Mouse (Mus musculus): Measurements from ENCODE around the gene Asxl1. TPM values are rescaled to one million over a fixed set of nuclear protein-coding genes. Genes with fewer than 3 reads are reported as not detected.

Asxl1 gene
- polyA plus RNA-seq, 2 experiments: 19.4 to 28.5 TPM

GRCm38 (mm10) chr2:153305240-153305639, 40.4 kb upstream of the Asxl1 start:
- no peak for TF ChIP-seq POLR2A (IDR thresholded peaks at IDR 0.05; ENCODE audit: borderline replicate concordance, extremely low read depth, insufficient read depth, insufficient read length)
- no peaks in the 10 kb centered on the region for H3K27me3 ChIP-seq (ENCODE audit: control insufficient read depth, insufficient read depth, low read length)
- no peak overlapping the region for H3K27ac ChIP-seq (replicated peaks; ENCODE audit: low read depth, low read length)
- 84% methylated on average over 6 of the region's 6 CpGs for WGBS
- no peak overlapping the region for H3K4me2 ChIP-seq (replicated peaks; ENCODE audit: low read depth, low read length, severe bottlenecking)
- no peaks in the 10 kb centered on the region for H3K36me3 ChIP-seq (ENCODE audit: control insufficient read depth, insufficient read depth, low read length)
- H3K9ac ChIP-seq (ENCODE audit: low read depth, low read length, severe bottlenecking): no peak overlapping the region
- ATAC-seq (ENCODE audit: low FRiP score, low read depth): no peak
- H3K4me3 ChIP-seq (replicated peaks; ENCODE audit: low read length): no peak overlapping the region
- no peak for DNase-seq (ENCODE audit: low spot score)
- no peaks in the 10 kb centered on the region for H3K4me1 ChIP-seq (ENCODE audit: control insufficient read depth, insufficient read depth, low read length)
- H3K9me3 ChIP-seq (ENCODE audit: control insufficient read depth, low read length): no peaks in the 10 kb centered on the region

- no peak for ATAC-seq (ENCODE audit: low FRiP score, low read depth)
- Histone ChIP-seq H3K9ac (ENCODE audit: low read depth, low read length, severe bottlenecking) (no peak overlapping the region), H3K4me3 (replicated peaks; ENCODE audit: low read length) (no peak overlapping the region), H3K4me1 (ENCODE audit: control insufficient read depth, insufficient read depth, low read length) (no peaks in the 10 kb centered on the region), H3K4me2 (replicated peaks; ENCODE audit: low read depth, low read length, severe bottlenecking) (no peak overlapping the region), H3K27ac (replicated peaks; ENCODE audit: low read depth, low read length) (no peak overlapping the region), H3K27me3 (ENCODE audit: control insufficient read depth, insufficient read depth, low read length) (no peaks in the 10 kb centered on the region), H3K9me3 (ENCODE audit: control insufficient read depth, low read length) (no peaks in the 10 kb centered on the region), H3K36me3 (ENCODE audit: control insufficient read depth, insufficient read depth, low read length) (no peaks in the 10 kb centered on the region)
- no peak for DNase-seq (ENCODE audit: low spot score)
- no peak for TF ChIP-seq POLR2A (IDR thresholded peaks at IDR 0.05; ENCODE audit: borderline replicate concordance, extremely low read depth, insufficient read depth, insufficient read length)
- WGBS: 84% methylated on average over 7 of the region's 7 CpGs
Observed at GRCm38 (mm10) chr2:153308586-153308985, 37.0 kb upstream of the Asxl1 start.

GRCm38 (mm10) chr2:153309106-153309505, 36.5 kb upstream of the Asxl1 start:
- Histone ChIP-seq H3K9ac (ENCODE audit: low read depth, low read length, severe bottlenecking) (no peak overlapping the region), H3K4me3 (replicated peaks; ENCODE audit: low read length) (no peak overlapping the region), H3K27me3 (ENCODE audit: control insufficient read depth, insufficient read depth, low read length) (no peaks in the 10 kb centered on the region), H3K9me3 (ENCODE audit: control insufficient read depth, low read length) (no peaks in the 10 kb centered on the region), H3K4me2 (replicated peaks; ENCODE audit: low read depth, low read length, severe bottlenecking) (no peak overlapping the region), H3K36me3 (ENCODE audit: control insufficient read depth, insufficient read depth, low read length) (no peaks in the 10 kb centered on the region), H3K4me1 (ENCODE audit: control insufficient read depth, insufficient read depth, low read length) (no peaks in the 10 kb centered on the region), H3K27ac (replicated peaks; ENCODE audit: low read depth, low read length) (no peak overlapping the region)
- no peak for DNase-seq (ENCODE audit: low spot score)
- ATAC-seq (ENCODE audit: low FRiP score, low read depth): no peak
- WGBS: 45% methylated on average over 8 of the region's 8 CpGs
- TF ChIP-seq POLR2A (IDR thresholded peaks at IDR 0.05; ENCODE audit: borderline replicate concordance, extremely low read depth, insufficient read depth, insufficient read length): no peak

- TF ChIP-seq POLR2A (IDR thresholded peaks at IDR 0.05; ENCODE audit: borderline replicate concordance, extremely low read depth, insufficient read depth, insufficient read length): no peak
- DNase-seq (ENCODE audit: low spot score): no peak
Observed at GRCm38 (mm10) chr2:153310228-153310627, 35.4 kb upstream of the Asxl1 start.

GRCm38 (mm10) chr2:153312884-153313283, 32.7 kb upstream of the Asxl1 start:
- Histone ChIP-seq H3K4me2 (replicated peaks; ENCODE audit: low read depth, low read length, severe bottlenecking) (no peak overlapping the region), H3K4me1 (ENCODE audit: control insufficient read depth, insufficient read depth, low read length) (no peaks in the 10 kb centered on the region), H3K4me3 (replicated peaks; ENCODE audit: low read length) (no peak overlapping the region), H3K27me3 (ENCODE audit: control insufficient read depth, insufficient read depth, low read length) (no peaks in the 10 kb centered on the region), H3K9ac (ENCODE audit: low read depth, low read length, severe bottlenecking) (no peak overlapping the region), H3K9me3 (ENCODE audit: control insufficient read depth, low read length) (no peaks in the 10 kb centered on the region), H3K36me3 (ENCODE audit: control insufficient read depth, insufficient read depth, low read length) (peaks cover 14% of the 10 kb centered on the region), H3K27ac (replicated peaks; ENCODE audit: low read depth, low read length) (no peak overlapping the region)
- WGBS: 87% methylated on average over 9 of the region's 9 CpGs
- no peak for TF ChIP-seq POLR2A (IDR thresholded peaks at IDR 0.05; ENCODE audit: borderline replicate concordance, extremely low read depth, insufficient read depth, insufficient read length)
- ATAC-seq (ENCODE audit: low FRiP score, low read depth) (no peak), DNase-seq (ENCODE audit: low spot score) (no peak)

More at GRCm38 (mm10) chr2:153310228-153310627, 35.4 kb upstream of the Asxl1 start:
- WGBS: 86% methylated on average over 6 of the region's 6 CpGs
- ATAC-seq (ENCODE audit: low FRiP score, low read depth): no peak; the same call in 1 of the 2 replicates
- Histone ChIP-seq H3K4me3 (replicated peaks; ENCODE audit: low read length) (no peak overlapping the region), H3K9ac (ENCODE audit: low read depth, low read length, severe bottlenecking) (no peak overlapping the region), H3K27ac (replicated peaks; ENCODE audit: low read depth, low read length) (no peak overlapping the region), H3K4me2 (replicated peaks; ENCODE audit: low read depth, low read length, severe bottlenecking) (no peak overlapping the region), H3K4me1 (ENCODE audit: control insufficient read depth, insufficient read depth, low read length) (no peaks in the 10 kb centered on the region), H3K27me3 (ENCODE audit: control insufficient read depth, insufficient read depth, low read length) (no peaks in the 10 kb centered on the region), H3K36me3 (ENCODE audit: control insufficient read depth, insufficient read depth, low read length) (no peaks in the 10 kb centered on the region), H3K9me3 (ENCODE audit: control insufficient read depth, low read length) (no peaks in the 10 kb centered on the region)

GRCm38 (mm10) chr2:153318408-153318807, 27.2 kb upstream of the Asxl1 start:
- H3K9me3 ChIP-seq (ENCODE audit: control insufficient read depth, low read length): no peaks in the 10 kb centered on the region
- no peak overlapping the region for H3K27ac ChIP-seq (replicated peaks; ENCODE audit: low read depth, low read length)
- H3K27me3 ChIP-seq (ENCODE audit: control insufficient read depth, insufficient read depth, low read length): no peaks in the 10 kb centered on the region
- no peak for DNase-seq (ENCODE audit: low spot score)
- TF ChIP-seq POLR2A (IDR thresholded peaks at IDR 0.05; ENCODE audit: borderline replicate concordance, extremely low read depth, insufficient read depth, insufficient read length): no peak
- WGBS: 94% methylated on average over 4 of the region's 4 CpGs
- H3K4me2 ChIP-seq (replicated peaks; ENCODE audit: low read depth, low read length, severe bottlenecking): no peak overlapping the region
- H3K4me1 ChIP-seq (ENCODE audit: control insufficient read depth, insufficient read depth, low read length): no peaks in the 10 kb centered on the region
- ATAC-seq (ENCODE audit: low FRiP score, low read depth): no peak
- no peak overlapping the region for H3K4me3 ChIP-seq (replicated peaks; ENCODE audit: low read length)
- peaks cover 50% of the 10 kb centered on the region for H3K36me3 ChIP-seq (ENCODE audit: control insufficient read depth, insufficient read depth, low read length)
- no peak overlapping the region for H3K9ac ChIP-seq (ENCODE audit: low read depth, low read length, severe bottlenecking)
